Mouse (Mus musculus) CH12.LX (cell line): ENCODE results near the gene Acadsb. TPM values are rescaled to one million over a fixed set of nuclear protein-coding genes. Genes with fewer than 3 reads are reported as not detected.

Source experiments
- DNase-seq: peaks from one replicate; pipeline ENCODE4 v3.0.0-alpha.2; 2013; ENCODE audit errors: extremely low read depth
- H3K27ac ChIP-seq: 2 replicates; pipeline ENCODE4 v1.5.1; 2012; ENCODE audit warnings: low read depth, mild to moderate bottlenecking, control low read depth, moderate library complexity; ENCODE audit not compliant: insufficient read depth
- H3K27me3 ChIP-seq: replicated peaks from 2 replicates; pipeline ENCODE3; 2012; ENCODE audit warnings: inconsistent platforms
- H3K36me3 ChIP-seq, 2 experiments: replicated peaks in 1 of 2; 2 replicates each; pipeline versions ENCODE3 to v1.6.1; 2012; ENCODE audit warnings: inconsistent platforms in 1 of 2, low read length in 1 of 2, mild to moderate bottlenecking in 1 of 2, mixed read lengths in 1 of 2, moderate library complexity in 1 of 2; ENCODE audit not compliant: control insufficient read depth in 1 of 2, insufficient read depth in 1 of 2
- H3K4me1 ChIP-seq, 2 experiments: 2 replicates each; pipeline ENCODE4 v1.6.1; 2012; ENCODE audit warnings: inconsistent platforms in 1 of 2, moderate library complexity in 1 of 2; ENCODE audit not compliant: insufficient read depth in 2 of 2, control insufficient read depth in 1 of 2
- H3K4me2 ChIP-seq: 2 replicates; pipeline ENCODE4 v1.6.1; 2012; ENCODE audit warnings: low read depth, mild to moderate bottlenecking, control low read depth; ENCODE audit not compliant: poor library complexity, insufficient read depth, severe bottlenecking
- H3K4me3 ChIP-seq, 3 experiments: fragments of 150-350 bp in 1 of 3; sonication (generic) in 1 of 3; replicated peaks in 1 of 3; 2 replicates each; pipeline versions ENCODE3 to v1.5.1; 2011 to 2012; ENCODE audit warnings: low read depth in 2 of 3, low read length in 2 of 3, mild to moderate bottlenecking in 2 of 3, moderate library complexity in 2 of 3, control low read depth in 1 of 3, improper control_type of control experiment in 1 of 3, inconsistent platforms in 1 of 3, mixed read lengths in 1 of 3; ENCODE audit not compliant: poor library complexity in 1 of 3
- H3K79me2 ChIP-seq: replicated peaks from 2 replicates; pipeline ENCODE4 v1.6.1; 2012; ENCODE audit warnings: mild to moderate bottlenecking, moderate library complexity; ENCODE audit not compliant: control insufficient read depth, poor library complexity, insufficient read depth, severe bottlenecking; ENCODE audit errors: extremely low read depth
- H3K9ac ChIP-seq: 2 replicates; pipeline ENCODE4 v1.6.1; 2012; ENCODE audit warnings: low read depth, mild to moderate bottlenecking, control low read depth, moderate library complexity; ENCODE audit not compliant: insufficient read depth
- H3K9me3 ChIP-seq: replicated peaks from 2 replicates; pipeline ENCODE3; 2012; ENCODE audit warnings: low read length, inconsistent platforms, mixed read lengths
- BHLHE40 ChIP-seq: IDR thresholded peaks from 2 replicates; pipeline ENCODE4 v1.6.1; 2011; ENCODE audit warnings: mild to moderate bottlenecking, low read depth, low read length, improper control_type of control experiment
- CHD2 ChIP-seq: IDR thresholded peaks from 2 replicates; pipeline ENCODE4 v1.6.1; 2011; ENCODE audit warnings: low read length, improper control_type of control experiment
- CTCF ChIP-seq, 2 experiments: IDR thresholded peaks in 1 of 2; conservative IDR thresholded peaks in 1 of 2; 2 replicates each; pipeline ENCODE4 v1.5.1; 2011 to 2012; ENCODE audit warnings: low read depth in 2 of 2, low read length in 2 of 2, improper control_type of control experiment in 1 of 2, inconsistent platforms in 1 of 2, mild to moderate bottlenecking in 1 of 2, moderate library complexity in 1 of 2
- EP300 ChIP-seq: IDR thresholded peaks from 2 replicates; pipeline ENCODE4 v1.6.1; 2011; ENCODE audit warnings: low read length, improper control_type of control experiment
- ETS1 ChIP-seq: conservative IDR thresholded peaks from 2 replicates; pipeline ENCODE4 v1.6.1; 2012; ENCODE audit warnings: low read depth, mild to moderate bottlenecking, inconsistent platforms, low read length, improper control_type of control experiment, moderate library complexity
- GABPA ChIP-seq: IDR thresholded peaks from 2 replicates; pipeline ENCODE4 v1.6.1; 2012; ENCODE audit warnings: low read depth, low read length, improper control_type of control experiment, inconsistent platforms; ENCODE audit not compliant: insufficient replicate concordance
- HCFC1 ChIP-seq: IDR thresholded peaks from 2 replicates; pipeline ENCODE4 v1.6.1; 2012; ENCODE audit warnings: low read depth, mild to moderate bottlenecking, inconsistent platforms, low read length, improper control_type of control experiment
- IRF4 ChIP-seq: IDR thresholded peaks from 2 replicates; pipeline ENCODE4 v1.6.1; 2014; ENCODE audit warnings: low read depth, mild to moderate bottlenecking, inconsistent platforms, low read length, improper control_type of control experiment
- KAT2A ChIP-seq: IDR thresholded peaks from 2 replicates; pipeline ENCODE4 v1.6.1; 2012; ENCODE audit warnings: low read length, improper control_type of control experiment, inconsistent platforms; ENCODE audit not compliant: insufficient replicate concordance
- MAFK ChIP-seq: IDR thresholded peaks from 2 replicates; pipeline ENCODE4 v1.6.1; 2011; ENCODE audit warnings: low read length, improper control_type of control experiment; ENCODE audit not compliant: insufficient replicate concordance
- MEF2A ChIP-seq: IDR thresholded peaks from 2 replicates; pipeline ENCODE4 v1.6.1; 2014; ENCODE audit warnings: low read depth, mild to moderate bottlenecking, inconsistent platforms, low read length, improper control_type of control experiment, borderline replicate concordance
- MYC ChIP-seq: IDR thresholded peaks from 2 replicates; pipeline ENCODE4 v1.6.1; 2011; ENCODE audit warnings: low read depth, mild to moderate bottlenecking, improper control_type of control experiment, low read length
- PAX5 ChIP-seq: IDR thresholded peaks from 2 replicates; pipeline ENCODE4 v1.6.1; 2012; ENCODE audit warnings: low read length, inconsistent platforms, mixed read lengths
- POLR2A ChIP-seq: IDR thresholded peaks from 2 replicates; pipeline ENCODE4 v1.6.1; 2011; ENCODE audit warnings: low read depth, mild to moderate bottlenecking, improper control_type of control experiment, low read length
- POLR2AphosphoS2 ChIP-seq: IDR thresholded peaks from 2 replicates; pipeline ENCODE4 v1.6.1; 2011; ENCODE audit warnings: low read depth, low read length, improper control_type of control experiment
- RAD21 ChIP-seq: IDR thresholded peaks from 2 replicates; pipeline ENCODE4 v1.6.1; 2011; ENCODE audit warnings: low read depth, mild to moderate bottlenecking, low read length, improper control_type of control experiment, moderate library complexity
- RCOR1 ChIP-seq: conservative IDR thresholded peaks from 2 replicates; pipeline ENCODE4 v1.6.1; 2012; ENCODE audit warnings: low read depth, mild to moderate bottlenecking, inconsistent platforms, low read length, improper control_type of control experiment
- SMC3 ChIP-seq: IDR thresholded peaks from 2 replicates; pipeline ENCODE4 v1.6.1; 2011; ENCODE audit warnings: low read depth, low read length, improper control_type of control experiment
- TBP ChIP-seq: conservative IDR thresholded peaks from 2 replicates; pipeline ENCODE4 v1.6.1; 2011; ENCODE audit warnings: low read depth, low read length, improper control_type of control experiment
- TCF12 ChIP-seq: IDR thresholded peaks from 2 replicates; pipeline ENCODE4 v1.6.1; 2014; ENCODE audit warnings: low read depth, mild to moderate bottlenecking, inconsistent platforms, low read length, improper control_type of control experiment
- UBTF ChIP-seq: IDR thresholded peaks from 2 replicates; pipeline ENCODE4 v1.6.1; 2012; ENCODE audit warnings: low read depth, mild to moderate bottlenecking, inconsistent platforms, low read length, improper control_type of control experiment, moderate library complexity
- USF2 ChIP-seq: conservative IDR thresholded peaks from 2 replicates; pipeline ENCODE4 v1.6.1; 2011; ENCODE audit warnings: low read depth, low read length, improper control_type of control experiment
- ZMIZ1 ChIP-seq: IDR thresholded peaks from 2 replicates; pipeline ENCODE4 v1.6.1; 2012; ENCODE audit warnings: low read depth, mild to moderate bottlenecking, inconsistent platforms, low read length, improper control_type of control experiment
- dilution Hi-C: fragments of 300-500 bp; cut with MboI; formaldehyde crosslinking; loops from 2 replicates; pipeline ENCODE4 v1.14.3; 2020; ENCODE audit warnings: low sequenced_read_pairs; ENCODE audit not compliant: extremely low pct_unique_long_range_greater_than_20kb, extremely low pct_ligation_motif_present
- in situ Hi-C: fragments of 300-500 bp; cut with MboI; formaldehyde crosslinking; loops from 3 replicates; pipeline ENCODE4 v1.14.3; 2019; ENCODE audit warnings: low sequenced_read_pairs, low pct_ligation_motif_present, low pct_unique_long_range_greater_than_20kb, mixed read lengths
- polyA plus RNA-seq: library from polyadenylated mRNA; unstranded; fragments of >175 nt; gene quantifications from 2 replicates; pipeline ENCODE4 v1.2.1, GENCODE M21; 2012; ENCODE audit warnings: low read depth; ENCODE audit not compliant: insufficient read length
- total RNA-seq, 2 experiments: library from RNA; depleted of rRNA; stranded (reverse); fragments of 300-350 nt in 1 of 2; fragments of >200 nt in 1 of 2; gene quantifications; 2 replicates each; pipeline ENCODE4 v1.2.3; 2012 to 2014

Gene Acadsb
- total and polyA plus RNA-seq, 3 experiments: 11.1 to 15.6 (median 11.2) TPM

GRCm38 (mm10) chr7:131471551-131471950 is 61.1 kb downstream of the Acadsb start:
- dilution Hi-C loops (no loop called here), in situ Hi-C loops (no loop called here)
- H3K4me1 ChIP-seq: peaks cover 0 to 3% of the 10 kb centered on the region in 2 experiments; a peak in 2 of 4 replicates
- H3K4me3 ChIP-seq: no peak overlapping the region
- peaks cover 10% of the 10 kb centered on the region for H3K9me3 ChIP-seq
- no peak overlapping the region for H3K9ac ChIP-seq
- no peaks in the 10 kb centered on the region for H3K79me2 ChIP-seq
- TF ChIP-seq RAD21: no peak
- TF ChIP-seq POLR2A: no peak
- no peak for TF ChIP-seq TCF12
- no peak for TF ChIP-seq SMC3
- TF ChIP-seq MAFK: no peak
- no peak for TF ChIP-seq UBTF
- no peak for TF ChIP-seq TBP
- H3K27me3 ChIP-seq: peaks cover 71% of the 10 kb centered on the region
- no peak overlapping the region for H3K27ac ChIP-seq
- no peak for DNase-seq
- no peaks in the 10 kb centered on the region for H3K36me3 ChIP-seq
- H3K4me2 ChIP-seq: no peak overlapping the region

DNA sequence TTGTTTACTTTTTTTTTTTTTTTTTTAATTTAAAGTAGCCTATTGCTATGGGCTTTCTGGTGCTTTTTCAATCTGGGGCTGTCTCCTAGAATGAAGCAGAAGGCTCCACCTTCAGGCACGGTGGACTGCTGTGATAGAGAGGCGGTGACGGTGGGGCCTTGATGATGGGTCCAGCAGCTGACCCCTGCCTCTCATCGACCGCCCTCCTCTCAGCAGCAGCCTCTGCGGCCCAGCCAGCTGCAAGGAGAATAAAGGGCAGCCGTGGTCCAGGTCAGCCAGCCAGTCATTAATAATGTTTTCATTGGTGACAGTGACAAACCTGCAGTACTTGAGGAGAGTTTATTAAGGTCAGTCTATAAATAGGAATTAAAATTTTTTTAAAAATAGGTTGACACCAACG is 66.7 kb downstream of the Acadsb start:
- no peaks in the 10 kb centered on the region for H3K9me3 ChIP-seq
- DNase-seq: no peak
- no peak overlapping the region for H3K27ac ChIP-seq
- H3K36me3 ChIP-seq: no peaks in the 10 kb centered on the region
- TF ChIP-seq EP300 (no peak), IRF4 (no peak), KAT2A (no peak), CTCF (conservative IDR thresholded peaks at IDR 0.05 in 1 of 2, IDR thresholded peaks at IDR 0.05 in 1 of 2; ENCODE audit: low read depth in 2 of 2, low read length in 2 of 2) (no peak), PAX5 (no peak), TBP (no peak), MEF2A (no peak), POLR2AphosphoS2 (no peak), SMC3 (no peak), USF2 (no peak), CHD2 (no peak), ETS1 (no peak), ZMIZ1 (no peak), GABPA (no peak), HCFC1 (no peak), TCF12 (no peak), RCOR1 (no peak), BHLHE40 (no peak), MYC (no peak)
- peaks cover 70% of the 10 kb centered on the region for H3K27me3 ChIP-seq
- no peak overlapping the region for H3K4me2 ChIP-seq
- H3K9ac ChIP-seq: no peak overlapping the region
- in situ Hi-C loops (no loop called here), dilution Hi-C loops (no loop called here)
- H3K4me3 ChIP-seq: no peak overlapping the region
- H3K79me2 ChIP-seq: no peaks in the 10 kb centered on the region
- no peaks in the 10 kb centered on the region for H3K4me1 ChIP-seq
